Mouse (Mus musculus) adrenal gland, adult 2 months (tissue): ENCODE data around the gene Med6. TPM values are rescaled to one million over a fixed set of nuclear protein-coding genes. Genes with fewer than 3 reads are reported as not detected.

Experiments used
- DNase-seq: peaks from one replicate; pipeline ENCODE4 v3.0.0; 2021
- long read RNA-seq: library from polyadenylated mRNA; stranded (forward); transcript quantifications from one replicate; pipeline ENCODE4 v2.0.0, GENCODE M21; 2021
- polyA plus RNA-seq: library from polyadenylated mRNA; depleted of rRNA; stranded (reverse); fragments of >200 nt; gene quantifications from 2 replicates; pipeline ENCODE4 v1.2.3, GENCODE M21; 2012; rRNA removed
- total RNA-seq, 2 experiments: library from RNA; stranded (reverse); gene quantifications; 2 replicates each; pipeline ENCODE4 v1.2.3; 2021

Gene Med6
- total RNA-seq, result 10 to 100 TPM; 22.3 to 27.3 TPM
- polyA plus RNA-seq, result 1.2 and 1.4 TPM in 2 replicates
- long read RNA-seq, transcript Med6-204 (8 exons, 1,059 nt), result major isoform, 7 of 8 reads
- long read RNA-seq, partial matches to known transcripts, result 0 of 8 reads
- long read RNA-seq, other reads (novel, unspliced or antisense), result 1 of 8 reads

DNA sequence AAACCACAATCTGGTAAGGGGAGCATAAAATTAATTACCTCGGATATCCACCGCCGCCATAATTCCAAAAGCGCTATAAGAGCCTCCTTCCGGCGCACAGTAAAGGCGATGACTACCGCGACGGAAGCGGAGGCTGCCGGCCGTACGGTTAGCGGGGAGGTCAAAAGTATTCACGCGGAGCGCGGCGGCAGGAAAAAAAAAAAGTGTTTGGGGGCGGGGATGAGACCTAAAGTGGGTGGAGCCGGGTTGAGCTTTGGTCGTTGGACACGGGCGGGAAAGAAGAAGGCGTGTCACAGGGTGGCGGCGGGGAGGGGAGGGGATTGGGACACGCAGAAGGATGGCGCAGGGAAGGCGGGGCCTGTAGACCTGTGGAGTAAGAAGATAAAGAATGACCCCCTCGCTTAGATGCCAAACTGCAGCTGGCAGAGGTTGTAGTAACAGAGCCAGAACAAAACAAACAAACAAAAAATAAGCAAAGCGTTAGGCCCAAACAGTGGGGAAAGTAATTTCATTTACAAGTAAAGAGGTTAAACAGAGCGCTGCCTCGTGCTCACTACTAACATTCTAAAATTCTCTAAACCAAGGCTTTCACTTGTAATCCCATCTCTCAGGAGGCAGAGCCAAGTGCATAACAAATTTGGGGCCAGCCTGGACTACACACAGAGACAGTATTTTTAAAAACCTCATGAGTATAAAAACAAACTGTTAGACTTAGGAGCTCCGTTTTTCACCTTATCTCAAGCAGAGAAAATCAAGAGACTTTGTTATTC is at the start of gene Med6:
Gene Med6, minus strand, starts transcription at position 107 of the 770 bp plus-strand sequence.
- peak; percentile 95 for DNase-seq

DNA sequence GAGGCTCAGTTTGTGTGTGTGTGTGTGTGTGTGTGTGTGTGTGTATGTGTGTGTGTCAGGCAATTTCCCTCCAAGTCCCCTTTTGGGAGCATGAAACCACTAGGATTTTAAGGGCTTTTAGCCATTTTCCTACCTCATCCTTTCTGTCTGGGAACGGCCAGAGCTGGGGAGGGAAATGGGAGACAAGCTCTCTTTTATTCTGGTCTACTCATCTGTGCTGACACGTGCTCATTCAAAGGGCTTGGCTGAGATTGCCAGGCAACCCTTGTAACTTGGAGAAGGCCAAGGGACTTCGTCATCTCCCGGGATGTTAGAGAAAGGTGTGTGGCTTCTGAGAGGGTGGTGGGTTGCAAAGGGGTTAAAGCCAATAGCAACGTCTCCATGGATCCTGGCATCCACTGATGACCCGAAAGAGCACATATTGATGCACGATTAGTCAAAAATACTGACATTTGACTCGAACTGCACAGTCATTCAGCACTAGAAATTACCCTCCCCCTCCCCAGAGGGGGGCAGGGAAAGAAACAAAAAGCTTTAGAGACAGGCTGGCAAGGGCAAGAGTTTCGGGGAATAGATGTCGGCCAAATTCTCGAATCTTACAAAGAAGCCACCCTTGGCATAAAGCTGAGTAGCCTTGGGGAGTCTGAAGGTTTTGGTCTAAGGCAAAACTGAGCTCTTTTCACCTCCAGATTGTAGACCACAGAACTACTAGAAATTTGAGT is 47.7 kb upstream of the Med6 start:
- no peak for DNase-seq

DNA sequence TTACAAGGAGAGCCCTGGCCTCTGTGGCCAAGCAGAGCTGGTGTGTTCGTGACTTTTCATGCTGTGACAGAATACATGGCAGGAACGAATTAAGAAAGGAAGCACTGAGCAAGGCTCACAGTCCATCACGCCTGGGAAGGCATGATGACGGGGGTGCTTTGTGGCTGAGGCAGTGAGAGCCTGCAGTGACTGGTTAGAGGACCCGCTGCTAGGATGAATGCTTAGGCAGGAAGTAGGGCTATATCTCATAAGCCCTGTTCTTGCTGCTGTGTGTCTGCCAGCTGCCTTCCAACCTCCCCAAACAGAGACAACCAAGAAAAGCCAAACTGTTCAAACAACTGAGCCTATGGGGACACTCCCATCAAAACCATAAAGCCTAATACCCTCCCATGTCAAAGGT is 45.8 kb upstream of the Med6 start:
- DNase-seq, result no peak

DNA sequence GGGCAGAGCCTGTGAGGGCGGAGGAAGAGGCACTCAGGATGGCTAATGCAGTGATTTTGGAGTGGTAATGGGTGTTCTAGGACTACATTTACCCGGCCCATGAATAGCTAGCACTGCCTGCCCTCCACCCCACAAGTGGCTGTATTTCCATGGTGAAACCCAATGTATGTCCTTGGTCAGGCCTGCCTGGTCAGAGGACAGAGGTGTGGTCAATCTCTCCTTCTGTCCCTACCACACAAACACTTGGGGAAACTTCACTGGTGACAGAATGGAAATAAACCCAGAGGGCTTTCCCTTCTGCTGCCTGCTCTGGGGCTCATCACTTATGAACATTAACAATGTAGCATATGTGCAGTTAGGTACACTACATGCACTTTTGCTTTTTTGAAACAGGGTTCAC is 38.4 kb upstream of the Med6 start:
- no peak for DNase-seq

DNA sequence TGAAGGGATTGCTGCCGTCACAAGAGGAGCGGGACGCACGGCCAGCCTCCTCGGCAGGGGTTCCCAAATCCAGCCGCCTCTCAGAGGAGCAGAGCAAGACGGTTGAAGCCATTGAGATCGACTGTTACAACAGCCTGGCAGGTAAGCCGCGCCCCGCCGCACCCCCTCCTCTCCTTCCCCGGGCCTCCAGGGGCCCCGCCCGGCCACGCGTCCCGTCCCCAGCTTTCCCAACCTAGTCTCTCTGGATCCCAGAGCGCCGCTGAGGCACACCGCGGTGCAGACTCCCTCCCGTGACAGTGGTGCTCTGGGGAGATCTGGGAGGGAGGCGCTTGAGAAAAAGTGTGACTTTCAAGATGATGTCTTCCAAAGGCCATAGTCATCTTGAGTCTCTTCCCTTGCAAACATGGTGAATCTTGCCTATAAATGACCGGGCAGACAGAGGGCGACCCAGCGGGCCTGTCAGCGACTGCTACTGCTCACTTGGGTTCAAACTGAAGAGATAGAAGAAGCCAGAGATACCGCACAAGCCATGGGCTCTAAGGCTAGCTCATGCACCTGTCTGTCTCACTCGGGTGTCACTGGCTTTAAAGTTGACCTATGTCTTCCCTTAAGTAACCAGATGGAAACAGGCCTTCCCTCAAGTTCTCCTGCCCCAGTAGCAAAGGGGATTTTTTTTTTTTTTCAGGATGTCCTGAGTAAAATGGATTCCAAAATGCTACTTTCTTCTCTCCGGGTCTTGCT is 37.0 kb upstream of the Med6 start:
- DNase-seq, result peak; percentile 17

DNA sequence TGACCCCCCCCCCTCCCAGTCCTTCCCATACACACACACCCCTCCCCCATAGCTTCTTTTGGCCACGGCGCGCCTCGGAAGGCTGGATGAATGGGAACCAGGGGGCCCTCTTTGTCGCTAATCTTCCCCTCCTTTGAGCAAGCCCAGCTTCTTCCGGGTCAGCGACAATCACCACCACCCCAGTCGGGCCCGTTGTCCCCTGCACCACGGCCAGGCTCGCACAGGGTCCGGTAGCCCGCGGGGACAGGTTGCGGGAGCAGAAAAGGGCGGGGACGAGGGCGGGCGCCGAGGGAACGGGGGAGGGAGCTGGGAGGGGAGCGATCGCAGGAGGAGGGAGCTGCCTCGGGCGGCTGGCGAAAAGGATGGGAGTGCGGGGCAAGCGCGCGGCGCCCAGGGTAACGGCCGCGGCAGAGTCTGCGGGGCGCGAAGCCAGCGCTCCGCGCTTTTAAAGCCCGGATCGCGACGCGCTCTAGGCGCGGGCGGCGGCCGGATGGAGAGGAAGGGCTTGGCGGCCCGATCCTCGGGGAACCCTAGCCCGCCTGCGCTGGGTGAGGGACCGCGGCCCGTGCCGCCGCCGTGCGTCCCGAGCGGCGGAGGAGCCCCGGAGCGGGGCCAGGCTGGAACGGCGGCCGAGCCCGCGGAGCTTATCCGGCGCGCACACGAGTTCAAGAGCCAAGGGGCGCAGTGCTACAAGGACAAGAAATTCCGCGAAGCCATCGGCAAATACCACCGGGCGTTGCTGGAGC is 36.3 kb upstream of the Med6 start, which contains the start of gene Ttc9:
Gene Ttc9, plus strand, starts transcription at position 335 of the 746 bp plus-strand sequence.
- DNase-seq, result peak; percentile 68

DNA sequence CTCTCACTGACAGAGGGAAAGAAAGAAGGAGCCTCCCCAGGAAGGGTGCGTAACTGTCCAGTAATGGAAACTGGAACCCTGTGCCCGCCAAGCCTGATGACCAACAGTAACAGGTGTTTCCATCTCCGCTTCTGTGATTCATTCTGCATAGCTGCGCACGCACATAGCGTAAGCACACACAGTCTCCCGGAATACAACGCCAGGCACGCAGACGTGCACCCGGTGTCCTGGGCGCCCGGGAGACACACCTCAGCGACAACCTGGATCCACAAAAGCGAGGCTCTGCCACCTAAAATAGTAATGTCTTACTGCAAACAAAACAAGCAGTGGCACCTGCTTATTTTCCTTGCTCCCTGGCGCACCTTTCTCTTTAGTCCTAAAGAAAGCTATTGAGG is 35.7 kb upstream of the Med6 start:
- DNase-seq, result peak; percentile 23

DNA sequence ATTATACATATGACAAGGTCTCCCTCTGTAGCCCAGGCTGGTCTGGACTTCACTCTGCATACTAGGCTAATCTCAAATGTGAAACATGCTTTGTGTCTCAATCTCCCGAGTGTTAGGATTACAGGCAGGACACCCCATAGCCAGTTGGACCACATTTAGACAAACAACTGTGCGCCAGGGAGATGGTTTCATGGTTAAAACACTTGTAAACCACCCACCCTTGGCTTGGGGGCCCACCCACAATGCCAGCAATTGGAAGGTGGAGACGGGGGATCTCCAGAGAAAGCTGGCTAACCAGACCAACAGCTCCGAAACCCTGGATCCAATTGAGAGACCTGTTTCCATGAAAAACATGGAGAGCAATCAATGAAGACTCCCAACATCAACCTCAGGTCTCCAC is 33.3 kb upstream of the Med6 start:
- no peak for DNase-seq

DNA sequence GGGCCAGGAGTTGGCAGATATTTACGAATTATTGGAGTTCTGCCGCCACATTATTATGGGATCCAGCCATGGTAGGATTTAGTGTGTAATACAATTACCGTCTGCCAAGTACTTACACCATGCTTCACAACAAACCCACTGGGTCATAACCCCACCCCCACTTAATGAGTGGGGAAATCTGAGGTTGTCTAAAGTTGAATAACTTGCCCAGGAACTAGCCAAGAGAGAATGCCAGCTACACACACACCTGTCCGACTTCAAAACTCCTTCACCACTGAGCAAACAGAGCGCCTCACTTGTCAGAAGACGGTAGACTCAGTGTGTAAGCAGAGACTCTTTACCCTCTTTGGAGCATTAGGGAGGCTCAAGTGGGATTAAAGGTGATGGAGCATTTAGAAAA is 32.6 kb upstream of the Med6 start:
- no peak for DNase-seq

DNA sequence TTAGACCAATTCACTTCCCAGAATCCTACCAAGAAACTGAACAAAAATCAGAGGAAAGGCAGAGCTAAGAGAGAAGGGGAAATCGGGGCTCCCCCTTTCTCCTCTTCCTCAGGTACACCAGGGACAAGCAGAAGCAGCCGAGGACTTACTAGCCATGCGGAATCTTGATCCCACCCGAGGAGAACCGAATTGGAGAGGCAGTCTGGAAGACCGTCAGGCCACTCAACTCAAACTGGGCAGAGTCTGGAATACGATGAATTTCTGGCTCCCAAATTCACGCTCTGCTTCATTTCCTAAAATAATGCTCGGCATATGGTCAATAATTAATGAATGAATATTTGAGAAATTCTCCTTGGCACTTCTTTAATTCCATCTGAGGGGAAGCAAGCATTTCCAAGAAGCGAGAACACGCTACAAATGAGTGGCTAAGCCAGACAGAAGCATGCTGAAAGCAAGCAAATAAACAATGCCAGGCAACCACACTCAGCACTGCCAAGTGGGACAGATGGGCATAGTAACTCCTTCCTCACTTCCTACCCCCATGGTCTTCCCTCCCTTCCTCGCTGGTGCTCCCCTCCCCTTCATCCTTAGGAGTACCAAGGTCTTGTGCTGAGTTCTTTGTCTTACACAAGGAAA is 31.5 kb upstream of the Med6 start:
- no peak for DNase-seq

DNA sequence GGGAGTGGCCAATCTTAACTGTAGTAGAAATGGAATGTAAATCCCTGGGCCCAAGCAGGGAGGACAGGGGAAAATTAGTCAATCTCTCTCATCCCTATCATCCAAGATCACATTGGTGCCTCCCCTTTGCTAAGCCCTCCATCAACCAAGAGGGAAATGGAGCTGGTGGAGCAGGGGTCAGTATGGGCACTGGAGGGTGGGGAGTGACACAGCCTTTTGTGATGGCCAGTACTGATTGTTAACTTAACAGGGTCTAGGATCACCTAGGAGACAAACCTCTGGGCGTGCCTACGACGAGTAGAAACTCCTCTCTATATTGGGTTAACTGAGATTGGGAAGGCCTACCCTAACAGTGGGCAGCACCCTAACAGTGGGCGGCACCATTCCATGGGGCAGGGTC is 28.6 kb upstream of the Med6 start:
- DNase-seq, result no peak

DNA sequence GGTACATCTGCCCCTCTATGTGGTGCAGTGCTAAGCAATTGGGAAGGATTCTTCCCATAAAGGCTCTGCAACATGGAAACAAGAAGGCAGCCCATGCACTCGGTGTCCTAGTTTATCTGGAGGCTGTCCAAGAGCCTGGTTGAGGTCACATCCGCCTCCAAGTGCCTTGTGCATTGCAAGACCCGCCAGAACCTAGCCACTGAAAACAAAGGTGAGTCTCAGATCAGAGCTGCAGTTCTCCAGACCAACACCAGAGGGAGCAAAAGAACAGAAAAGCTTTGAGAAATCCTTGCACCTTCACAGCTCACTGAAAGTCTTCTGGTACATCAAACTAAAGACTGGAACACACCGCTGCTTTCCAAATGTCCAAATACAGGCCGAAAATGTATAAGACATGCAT is 24.5 kb upstream of the Med6 start:
- DNase-seq, result peak; percentile 57

DNA sequence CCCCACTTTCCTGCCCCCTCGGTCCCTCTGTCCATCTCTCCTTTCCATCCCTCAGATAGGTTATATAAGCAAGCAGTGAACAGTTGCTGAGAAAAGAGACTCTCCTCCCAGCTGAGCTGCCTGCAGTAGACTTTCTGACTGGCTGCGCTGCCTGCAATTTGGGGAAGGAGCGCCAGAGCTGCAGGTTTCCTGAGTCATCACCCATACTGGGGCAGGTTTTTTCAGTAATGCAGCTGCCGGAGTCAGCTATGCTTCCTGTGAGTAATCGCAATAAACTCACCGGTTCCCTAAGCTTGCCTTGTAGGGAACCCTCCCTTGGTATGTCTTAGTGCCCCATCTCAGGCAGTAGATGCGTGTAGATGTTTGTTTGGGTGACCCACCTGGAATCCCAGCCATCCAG is 22.2 kb upstream of the Med6 start:
- no peak for DNase-seq

DNA sequence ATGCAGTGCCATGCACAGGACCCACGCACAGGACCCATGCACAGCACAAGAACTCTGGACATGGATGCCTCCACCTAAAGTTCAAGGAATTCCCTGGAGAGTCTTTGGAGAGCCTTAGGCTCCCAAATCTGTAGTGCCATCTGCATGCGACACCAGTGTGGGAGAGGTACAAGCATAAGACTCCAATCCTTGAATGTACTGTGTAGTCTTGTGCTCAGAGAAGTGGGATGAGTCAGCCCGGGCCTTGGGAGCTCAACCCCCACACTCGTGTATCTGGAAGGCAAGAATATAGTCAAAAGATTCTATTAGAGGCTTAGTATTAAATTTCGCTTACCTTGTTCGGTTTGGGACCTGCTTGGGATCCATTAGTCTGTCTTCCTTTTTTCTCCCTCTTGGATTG is 21.0 kb upstream of the Med6 start:
- no peak for DNase-seq

DNA sequence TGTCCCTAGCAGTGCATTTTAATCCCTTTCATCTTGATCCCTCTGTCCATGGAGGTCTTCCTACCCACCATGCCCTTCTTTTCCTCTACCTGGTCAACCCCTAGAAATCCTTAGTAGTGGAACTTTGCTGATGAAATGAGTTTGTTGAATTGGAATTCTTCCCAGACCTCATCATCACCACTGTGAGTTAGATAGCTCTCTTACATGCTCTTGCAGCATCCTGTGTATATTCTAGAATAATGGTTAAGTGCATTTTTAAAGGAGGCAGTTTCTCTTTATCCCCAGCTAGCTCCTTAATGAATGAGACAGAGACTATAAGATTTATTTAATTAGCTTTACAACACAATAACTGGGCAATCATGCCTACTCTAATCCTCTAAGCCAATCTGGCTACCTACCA is 14.6 kb upstream of the Med6 start:
- no peak for DNase-seq

DNA sequence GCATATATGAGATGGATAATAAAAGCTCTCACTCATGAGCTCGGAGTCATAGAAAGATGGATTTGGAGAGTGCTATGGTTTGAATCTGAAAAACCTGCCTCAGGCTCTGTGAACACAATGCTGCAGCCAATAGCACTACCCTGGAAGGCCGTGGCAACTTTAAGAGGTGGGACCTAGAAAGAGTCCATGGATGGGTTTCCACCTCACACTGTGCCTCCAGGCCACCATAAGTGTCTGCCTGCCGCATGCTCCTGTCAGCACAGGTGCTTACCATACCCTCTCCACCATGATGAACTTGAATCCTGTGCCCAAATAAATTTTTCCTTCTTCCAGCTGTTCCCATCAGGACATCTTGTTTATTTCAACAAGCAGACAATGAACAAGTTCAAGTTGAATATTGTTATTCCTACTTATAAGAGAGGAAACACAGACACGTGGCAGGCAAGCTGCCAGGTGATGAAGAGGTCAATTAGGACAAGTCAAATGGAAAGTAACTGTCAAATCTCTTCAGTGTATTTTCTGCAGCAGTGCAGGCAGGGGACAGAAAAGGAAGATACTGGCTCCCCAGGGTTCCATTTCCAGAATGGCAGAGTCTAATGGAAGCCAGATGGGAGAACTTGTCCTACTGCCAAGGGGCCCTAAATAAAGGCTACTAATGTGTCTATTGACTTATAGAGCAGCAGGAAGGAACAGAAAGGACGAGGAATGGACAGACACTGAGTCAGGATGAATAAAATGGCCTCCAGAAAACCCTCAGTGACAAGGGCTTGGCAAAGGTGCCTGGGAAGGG is 10.4 kb upstream of the Med6 start:
- no peak for DNase-seq

DNA sequence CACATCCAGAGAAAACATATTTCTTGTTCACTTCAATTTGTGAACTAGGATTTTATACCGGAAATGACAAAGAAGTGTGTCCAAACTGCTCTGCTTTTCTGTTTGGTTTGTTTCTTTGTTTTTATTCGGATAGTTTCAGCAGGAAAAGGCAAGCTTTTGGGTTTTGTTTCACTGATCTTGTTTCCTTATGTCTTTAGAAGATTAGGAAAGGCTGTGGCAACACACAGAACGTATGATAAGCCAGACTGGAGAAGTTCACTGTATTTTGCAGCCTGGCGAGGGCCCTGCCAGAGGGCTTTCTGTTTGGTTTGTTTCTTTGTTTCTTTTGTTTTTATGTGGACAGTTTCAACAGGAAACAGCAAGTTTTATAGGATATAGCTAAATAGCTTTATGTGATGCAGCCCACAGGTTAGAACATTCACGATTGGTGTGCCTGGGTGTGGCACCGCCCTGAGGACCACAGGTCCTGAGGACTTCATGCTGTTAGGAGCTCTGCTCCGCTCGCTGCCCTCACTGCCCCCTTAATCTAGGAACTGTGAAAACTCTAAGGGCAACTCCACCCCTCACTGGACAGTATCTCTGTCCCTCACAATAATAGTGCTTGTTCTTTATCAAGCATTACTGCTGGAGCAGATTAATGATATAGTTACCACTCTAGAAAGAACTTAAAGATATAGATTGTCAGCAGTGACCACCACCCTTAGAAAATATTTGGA is 1.9 kb upstream of the Med6 start:
- no peak for DNase-seq

DNA sequence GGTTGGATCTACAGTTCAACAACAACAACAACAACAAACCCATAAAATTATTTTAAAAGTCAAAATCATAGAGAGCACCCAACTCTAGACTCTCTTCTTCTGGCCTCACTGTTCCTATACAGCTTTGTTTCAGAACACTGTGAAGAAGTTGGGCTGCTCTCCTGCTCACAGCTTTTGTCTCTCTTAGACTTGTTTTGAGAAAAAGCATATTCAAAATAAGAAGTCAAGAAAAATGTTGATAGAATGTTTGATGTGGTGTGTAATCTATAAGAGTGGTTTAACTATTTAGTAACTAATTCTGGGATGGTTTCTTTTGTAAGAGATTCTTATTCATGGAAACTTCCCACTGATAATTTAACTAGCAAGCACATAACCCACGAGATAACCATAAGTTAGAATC is 26.4 kb downstream of the Med6 start, which contains the start of gene Adam21:
Gene Adam21, minus strand, starts transcription at position 101 of the 400 bp plus-strand sequence.
- no peak for DNase-seq

DNA sequence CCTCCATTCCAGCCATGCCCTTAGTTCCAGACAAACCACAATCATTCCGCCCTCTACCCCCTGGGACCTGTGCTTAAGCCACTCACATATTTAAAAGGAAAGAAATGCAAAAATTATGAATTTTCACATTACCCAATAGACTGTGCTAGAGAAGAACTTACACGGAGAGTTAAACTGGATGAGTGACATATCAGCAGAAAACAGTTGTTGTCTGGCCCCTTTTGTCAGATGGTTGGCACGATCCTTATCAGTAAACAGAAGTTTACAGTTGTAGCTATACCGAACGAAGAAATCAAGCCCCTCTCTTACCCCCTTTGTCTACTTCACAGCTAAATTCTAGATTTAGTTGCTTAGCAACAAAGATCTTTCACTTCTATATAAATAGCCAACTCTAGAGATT is 26.9 kb downstream of the Med6 start:
- no peak for DNase-seq

DNA sequence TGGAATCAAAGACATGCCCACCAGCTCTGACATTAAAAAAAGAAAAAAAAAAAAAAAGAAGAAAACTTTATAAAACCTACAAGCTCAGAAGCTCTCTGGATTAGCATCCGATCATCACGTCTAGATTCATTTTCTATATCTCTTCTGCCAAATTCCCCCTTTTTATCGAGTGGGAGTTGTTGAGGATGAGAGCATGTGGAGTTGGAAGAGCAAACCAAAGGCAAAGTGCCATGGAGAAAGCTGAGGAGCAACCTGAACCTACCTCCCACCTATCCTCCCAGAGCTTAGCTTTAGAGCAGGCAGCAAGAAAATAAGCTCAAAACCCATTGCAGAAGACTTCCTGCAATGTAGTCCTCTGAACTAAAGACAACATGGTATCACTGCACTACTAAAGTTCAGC is 30.6 kb downstream of the Med6 start:
- DNase-seq, result no peak
